Comparison of ENCODE assay signal across 13 mouse cellular contexts in the genomic region with DNA sequence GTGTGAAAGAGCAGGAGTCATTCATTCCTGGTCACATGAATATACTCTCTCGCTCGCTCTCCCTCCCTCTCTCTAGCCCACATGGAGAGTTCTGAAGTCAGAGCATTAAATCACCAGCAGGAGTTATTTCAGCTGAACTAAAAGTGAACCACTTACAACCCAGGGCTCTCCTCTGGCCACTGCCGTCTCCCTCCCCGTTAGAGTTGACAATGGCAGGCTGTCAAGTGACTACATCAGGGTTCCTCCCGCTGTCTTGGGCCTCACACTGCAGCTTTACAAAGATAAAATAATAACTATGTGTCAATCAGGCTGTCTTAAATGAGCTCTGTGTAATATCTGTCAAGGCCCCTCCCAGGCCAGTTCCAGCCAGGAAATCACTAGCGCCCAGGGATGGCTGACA. TPM values are rescaled to one million over a fixed set of nuclear protein-coding genes. Genes with fewer than 3 reads are reported as not detected.
DNase-seq lines count a peak whose midpoint lies in the region; ATAC-seq and TF ChIP-seq lines count a peak whose summit lies in the region.
"Had no signal": no experiment of that assay in that cellular context is flagged by ENCODE, and none has a peak within 500 bp of the region (broad histone marks: within the 10 kb centered on the region; RNA-seq: fewer than 3 reads in every experiment).

No protein-coding gene starts in this region.

- peaks cover 3% of the 10 kb centered on the region; the same call in 1 of the 2 replicates for H3K4me1 ChIP-seq in lung, embryonic 14.5 days (ENCODE audit: insufficient read depth)
- peaks cover 15% of the 10 kb centered on the region for H3K4me1 ChIP-seq in heart, embryonic 16.5 days (ENCODE audit: control insufficient read depth, insufficient read depth, low read length)
- H3K4me1 ChIP-seq in neural tube, embryonic 14.5 days (ENCODE audit: control insufficient read depth, insufficient read depth, low read length): peaks cover 6% of the 10 kb centered on the region; the same call in 1 of the 2 replicates

- no peaks in the 10 kb centered on the region for H3K36me3 ChIP-seq in lung, embryonic 14.5 days (ENCODE audit: insufficient read depth)
- H3K36me3 ChIP-seq in heart, embryonic 16.5 days (ENCODE audit: control insufficient read depth, insufficient read depth): no peaks in the 10 kb centered on the region
- H3K36me3 ChIP-seq in neural tube, embryonic 14.5 days (ENCODE audit: control insufficient read depth, insufficient read depth, low read length): no peaks in the 10 kb centered on the region

- no peak overlapping the region for H3K4me3 ChIP-seq in lung, embryonic 14.5 days (ENCODE audit: low read depth, low read length)
- no peak overlapping the region for H3K4me3 ChIP-seq in heart, embryonic 16.5 days (ENCODE audit: low read length)
- no peak overlapping the region for H3K4me3 ChIP-seq in neural tube, embryonic 14.5 days (ENCODE audit: low read depth, low read length)

- no peak for TF ChIP-seq CTCF in lung, embryonic 14.5 days (IDR thresholded peaks at IDR 0.05; ENCODE audit: low read depth)

- H3K9ac ChIP-seq in lung, embryonic 14.5 days: no peak overlapping the region
- H3K9ac ChIP-seq in heart, embryonic 16.5 days (ENCODE audit: low read length): 0 out of 2 replicates have a peak overlapping the region, but pooled peaks have one; percentile 10
- no peak overlapping the region for H3K9ac ChIP-seq in neural tube, embryonic 14.5 days (replicated peaks; ENCODE audit: low read depth, low read length)

- H3K4me2 ChIP-seq in lung, embryonic 14.5 days: no peak overlapping the region
- peak overlapping the region; percentile 16 for H3K4me2 ChIP-seq in heart, embryonic 16.5 days (ENCODE audit: low read depth, low read length)
- no peak overlapping the region for H3K4me2 ChIP-seq in neural tube, embryonic 14.5 days (ENCODE audit: low read depth, low read length)

- 38% methylated on average over 6 of the region's 6 CpGs for WGBS in lung, embryonic 14.5 days
- WGBS in heart, embryonic 16.5 days: 18% methylated on average over 6 of the region's 6 CpGs
- WGBS in neural tube, embryonic 14.5 days: 18% methylated on average over 6 of the region's 6 CpGs

- no peaks in the 10 kb centered on the region for H3K27me3 ChIP-seq in lung, embryonic 14.5 days (ENCODE audit: insufficient read depth, low read length)
- no peaks in the 10 kb centered on the region for H3K27me3 ChIP-seq in heart, embryonic 16.5 days (ENCODE audit: control insufficient read depth, insufficient read depth, low read length)
- no peaks in the 10 kb centered on the region for H3K27me3 ChIP-seq in neural tube, embryonic 14.5 days (ENCODE audit: control insufficient read depth, insufficient read depth, low read length)

- ATAC-seq in lung, embryonic 14.5 days (ENCODE audit: insufficient read depth): peak; percentile 48
- ATAC-seq in heart, embryonic 16.5 days (replicated peaks; ENCODE audit: extremely low read depth, insufficient read depth, low FRiP score): peak; percentile 88
- ATAC-seq in neural tube, embryonic 14.5 days (ENCODE audit: low read depth): peak; percentile 60; the same call in 1 of the 2 replicates

- DNase-seq in lung, embryonic 14.5 days: peak; percentile 43
- DNase-seq in lung, postnatal 25 days (ENCODE audit: low spot score): no peak
- peak; percentile 96 for DNase-seq in heart, adult 11 months
- no peak for DNase-seq in right cerebral cortex, postnatal 4 days
- DNase-seq in layer of hippocampus, adult 18-20 months (ENCODE audit: low spot score in 2 of 2): no peak
- DNase-seq: adrenal gland, postnatal 10 days; cerebellum, adult 8-10 months; left cerebral cortex, postnatal 4 days; right cerebral cortex, postnatal 25 days had no signal

- no peaks in the 10 kb centered on the region for H3K9me3 ChIP-seq in lung, embryonic 14.5 days (ENCODE audit: low read depth, low read length)
- no peaks in the 10 kb centered on the region for H3K9me3 ChIP-seq in heart, embryonic 16.5 days (replicated peaks; ENCODE audit: control insufficient read depth, low read length)
- no peaks in the 10 kb centered on the region for H3K9me3 ChIP-seq in neural tube, embryonic 14.5 days (ENCODE audit: control insufficient read depth, low read length)

- H3K27ac ChIP-seq in lung, embryonic 14.5 days (ENCODE audit: low read depth): no peak overlapping the region; the same call in 1 of the 2 replicates
- H3K27ac ChIP-seq in heart, embryonic 16.5 days (ENCODE audit: low read length): peak overlapping the region; percentile 76
- H3K27ac ChIP-seq in neural tube, embryonic 14.5 days (ENCODE audit: low read depth, low read length): no peak overlapping the region

RNA-seq across cellular contexts. Expression of gene Apobec4, which starts 47.4 kb away (rescaled TPM):
- 0.16 TPM in 1 of 2 replicates, not detected in the other for polyA plus RNA-seq in lung, embryonic 14.5 days (2014; fragmentation: Nextera tagmentation; extraction: Ambion mirVana)
- not detected in 2 replicates for polyA plus RNA-seq in heart, embryonic 16.5 days (2015; fragmentation: Nextera tagmentation; extraction: Ambion mirVana)
- 0.17 and 0.21 TPM in 2 replicates for polyA plus RNA-seq in neural tube, embryonic 14.5 days (2014; fragmentation: Nextera tagmentation; extraction: Ambion mirVana)
- total RNA-seq in layer of hippocampus, adult 18-20 months (2021): not detected
- total RNA-seq: adrenal gland, postnatal 10 days; ES-E14; left cerebral cortex, postnatal 4 days had no signal
- polyA plus RNA-seq: urinary bladder, adult 2 months had no signal

Comparison
In these comparisons a context has a peak if more than half of its experiments do, and no peak if none do; other contexts are left out.
1. DNase-seq: peak in lung, embryonic 14.5 days (single experiment) and heart, adult 11 months (single experiment); none in lung, postnatal 25 days (single experiment), right cerebral cortex, postnatal 4 days (single experiment) and layer of hippocampus, adult 18-20 months (0 of 2).
2. Peak in every context shown above with its lines, with median percentiles within 50 percentile points of each other: ATAC-seq.